Mouse (Mus musculus) layer of hippocampus, postnatal 36 days (tissue): ENCODE measurements around the gene Uvrag. TPM values are rescaled to one million over a fixed set of nuclear protein-coding genes. Genes with fewer than 3 reads are reported as not detected.

Experiments used
- DNase-seq, 2 experiments: peaks; one replicate each; pipeline ENCODE4 v3.0.0; 2022
- total RNA-seq, 2 experiments: library from RNA; stranded (reverse); gene quantifications; 2 replicates each; pipeline ENCODE4 v1.2.3; 2021

The Uvrag gene
- total RNA-seq, result 10 to 100 TPM; 49.0 to 50.7 TPM

DNA sequence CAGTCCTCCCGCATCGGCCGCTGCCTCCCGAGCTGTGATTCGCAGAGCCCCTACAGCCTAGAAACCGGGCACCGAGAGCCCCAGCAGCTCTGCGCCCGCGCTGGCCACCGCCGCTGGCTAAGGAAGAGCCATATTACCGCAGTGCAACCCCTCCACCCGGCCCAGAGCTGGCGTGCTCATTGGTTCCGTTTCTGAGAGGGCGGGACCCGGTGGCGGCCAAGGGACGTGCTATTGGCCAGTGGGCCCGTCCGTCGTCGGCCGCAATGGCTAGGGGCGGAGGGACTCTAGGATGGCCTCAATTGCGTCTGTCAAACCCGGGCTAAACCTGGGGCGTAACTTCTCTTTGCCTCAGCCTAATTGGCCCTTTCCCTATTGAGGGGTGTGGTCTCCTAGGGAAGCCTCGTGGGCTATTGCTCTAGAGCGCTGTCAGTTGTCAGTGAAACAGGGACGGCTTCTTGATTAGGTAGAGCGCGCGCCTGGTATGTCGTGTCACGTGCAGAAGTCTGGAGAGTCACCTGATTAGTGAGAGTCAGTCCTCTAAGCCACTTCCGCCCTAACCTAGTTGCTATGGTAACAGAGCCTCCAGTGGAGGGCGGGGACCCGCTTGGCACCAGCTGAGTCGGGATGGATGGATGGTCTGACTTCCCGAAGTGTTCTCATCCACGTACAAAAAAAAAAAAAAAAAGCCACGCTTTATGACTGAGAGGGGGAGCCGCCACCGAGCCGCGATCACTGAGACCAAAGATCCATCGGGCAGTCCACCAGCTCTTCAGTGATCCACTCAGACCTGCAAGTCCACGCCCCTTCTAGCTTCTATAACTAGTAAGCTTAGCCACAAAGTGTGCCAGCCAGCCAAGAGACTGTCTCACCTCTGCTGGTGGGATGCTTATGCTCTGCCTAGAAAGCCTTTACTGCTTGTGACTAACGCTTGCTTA is at the start of gene Uvrag:
Gene Uvrag (minus strand): TSS at position 158 of the 935 bp plus-strand sequence.
- peak; percentile 100 for DNase-seq

DNA sequence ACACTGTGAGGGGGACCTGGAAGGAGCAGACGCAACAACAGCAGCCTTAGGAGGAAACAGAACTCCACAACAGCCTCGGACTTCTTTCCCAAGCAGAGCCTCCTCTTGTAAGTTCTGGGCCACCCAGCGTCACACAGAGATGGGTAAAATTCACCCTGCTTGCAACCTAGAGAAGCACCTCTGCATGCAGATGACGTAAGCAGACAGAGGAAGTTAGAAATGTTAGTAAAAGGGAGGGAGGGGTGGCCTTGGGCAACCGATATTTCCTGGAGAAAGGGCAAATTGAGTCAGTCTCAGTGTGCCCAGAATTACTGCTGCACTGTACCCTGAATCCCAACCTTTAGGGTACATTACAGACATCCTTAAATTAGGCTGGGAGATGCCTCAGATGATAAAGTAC is 48.9 kb upstream of the Uvrag start:
- no peak for DNase-seq

DNA sequence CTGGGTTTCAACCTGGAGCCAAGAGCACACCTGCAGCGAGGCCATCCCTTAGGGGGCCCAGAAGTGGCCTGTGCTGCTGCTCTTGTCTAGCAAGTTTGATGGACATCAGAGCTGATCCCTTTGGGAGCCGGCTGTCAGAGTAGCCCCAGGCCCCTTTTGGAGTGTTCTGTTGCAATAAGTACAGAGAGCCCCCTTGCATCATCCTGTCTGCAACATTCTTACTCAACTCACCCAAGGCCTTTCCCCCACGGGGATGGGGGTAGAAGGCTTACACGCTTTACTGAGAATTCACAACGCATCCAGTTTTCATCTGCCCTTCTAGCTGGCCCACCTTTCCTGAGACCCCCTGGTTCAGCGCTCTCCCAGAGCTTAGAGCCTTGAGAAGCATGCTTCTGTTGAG is 47.7 kb upstream of the Uvrag start:
- no peak for DNase-seq

DNA sequence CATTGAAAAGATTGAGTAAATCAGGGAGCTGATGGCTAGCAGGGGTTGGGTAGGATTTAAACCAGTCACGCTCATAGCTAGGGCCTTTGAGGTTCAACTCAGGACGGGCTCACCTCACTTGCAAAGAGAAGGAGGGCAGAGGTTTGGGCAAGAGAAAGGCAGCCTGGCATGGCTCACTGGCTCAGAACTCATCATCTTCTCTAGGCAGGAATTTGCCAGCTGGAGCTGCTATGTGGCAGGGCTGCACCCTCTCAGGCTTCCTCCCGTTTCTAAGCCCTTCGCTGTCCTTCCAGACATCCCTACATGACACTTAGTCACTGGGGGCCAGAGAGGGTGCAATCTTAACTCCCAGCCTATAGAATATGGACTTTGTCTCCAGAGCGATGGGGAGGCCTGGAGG is 46.5 kb upstream of the Uvrag start:
- no peak for DNase-seq

DNA sequence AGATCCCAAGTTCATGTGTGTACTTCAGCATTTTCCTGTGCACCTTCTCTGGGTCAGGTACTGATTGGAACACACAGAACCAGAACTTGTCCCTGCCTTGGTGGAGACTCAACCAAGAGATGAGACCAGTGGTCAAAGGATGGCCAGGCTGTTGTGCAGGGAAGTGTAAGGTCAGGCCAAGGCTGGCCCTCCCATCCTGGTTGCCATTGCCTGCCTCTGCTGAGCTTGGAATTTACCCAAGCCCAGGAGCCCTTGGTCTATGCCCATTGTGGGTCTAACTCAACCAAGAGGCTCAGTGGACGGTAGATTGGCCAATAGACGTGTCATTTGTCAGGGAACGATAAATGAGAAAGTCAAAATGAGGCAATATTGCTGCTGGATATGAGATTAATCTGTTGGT is 44.5 kb upstream of the Uvrag start:
- DNase-seq, result no peak

DNA sequence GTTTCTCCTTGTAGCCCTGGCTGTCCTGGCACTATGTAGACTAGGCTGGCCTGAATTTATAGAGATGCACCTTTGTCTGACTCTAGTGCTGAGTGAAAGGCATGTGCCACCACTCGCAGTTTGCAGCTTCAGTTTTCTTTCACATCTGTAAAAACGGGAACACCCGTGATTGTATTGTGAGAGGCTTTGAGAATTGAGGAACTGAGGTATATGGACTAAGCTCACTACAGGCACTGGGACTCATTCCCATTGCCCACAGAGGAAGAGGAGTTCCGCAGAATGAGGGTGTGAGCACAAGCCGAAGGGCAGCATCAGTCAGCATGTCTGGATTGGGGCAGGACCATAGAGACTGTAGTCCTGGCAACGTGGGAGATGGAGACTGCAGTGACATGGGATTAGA is 42.8 kb upstream of the Uvrag start:
- DNase-seq, result no peak

DNA sequence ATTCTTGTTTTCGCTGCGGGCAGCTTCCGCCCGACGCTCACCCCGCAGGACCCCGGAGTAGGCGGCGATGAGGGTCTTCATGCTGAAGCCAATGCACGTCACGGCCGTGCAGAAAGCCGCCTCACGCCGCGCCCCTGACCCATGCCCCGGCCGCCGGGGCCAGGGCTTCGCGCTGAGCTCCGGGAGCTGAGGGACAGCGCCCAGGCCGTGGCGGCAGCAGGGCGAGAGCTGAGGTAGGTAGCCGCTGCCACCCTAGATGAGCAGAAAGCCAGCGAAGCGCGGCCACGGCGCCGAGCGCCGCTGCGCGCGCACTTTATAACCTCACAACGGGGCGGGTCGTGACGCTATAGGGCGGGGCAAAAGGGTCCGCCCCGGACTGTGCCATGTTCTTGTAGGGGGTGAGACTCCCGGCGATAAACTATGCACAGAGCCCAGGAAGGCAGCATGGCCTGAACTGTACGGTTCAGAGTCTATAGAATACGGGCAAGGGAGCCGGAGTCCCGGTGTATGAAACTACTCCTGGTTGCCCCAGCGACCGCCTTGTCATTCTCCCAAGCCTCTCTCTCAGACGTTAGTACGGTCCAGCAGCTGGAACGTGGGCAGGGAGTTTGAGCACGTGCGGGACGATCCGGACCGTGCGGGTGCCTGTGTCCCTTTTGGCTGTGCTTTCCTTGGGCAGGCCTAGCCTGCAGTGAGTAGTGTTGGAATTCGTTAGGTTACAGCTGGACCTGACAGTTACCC is 41.7 kb upstream of the Uvrag start, which contains the start of gene Dgat2:
Gene Dgat2 (minus strand): TSS at position 288 of the 741 bp plus-strand sequence.
- DNase-seq, result peak; percentile 90 to 92

DNA sequence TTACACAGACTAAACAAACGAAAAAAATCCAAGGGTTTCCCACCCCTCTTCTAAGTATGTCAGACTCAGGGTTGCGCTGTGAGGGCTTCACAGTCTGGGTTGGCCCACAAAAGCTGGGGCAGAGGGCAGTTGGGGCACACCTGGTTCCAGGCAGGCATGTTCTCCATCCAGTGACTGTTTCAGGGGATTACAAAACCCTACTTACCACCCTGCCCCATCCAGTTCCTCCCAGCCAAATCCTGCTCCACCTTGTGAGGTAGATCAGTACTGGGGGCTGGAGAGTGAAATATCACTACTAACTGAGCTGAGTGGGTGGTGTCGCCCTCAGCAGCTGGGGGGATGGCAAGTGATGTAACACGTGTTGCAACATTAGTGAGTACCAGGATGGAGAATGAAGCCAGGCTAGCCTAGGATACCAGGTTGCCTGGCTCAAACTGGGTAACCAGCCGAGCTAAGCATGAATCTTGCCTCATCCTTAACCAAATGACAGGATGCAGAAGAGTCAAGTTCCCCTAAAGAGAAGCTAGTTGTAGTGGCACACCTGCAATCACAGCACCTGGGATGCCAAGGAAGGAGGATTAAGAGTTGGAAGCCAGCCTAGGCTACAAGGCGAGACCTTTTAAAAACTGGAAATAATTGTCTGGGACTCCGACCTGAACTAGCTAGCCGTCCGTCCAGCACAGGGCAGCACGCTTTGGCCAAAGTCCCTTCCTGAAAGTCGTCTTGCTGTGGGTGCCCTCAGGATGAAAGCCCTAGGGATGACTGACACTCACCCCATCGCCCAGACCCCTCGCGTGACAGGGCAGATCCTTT is 40.9 kb upstream of the Uvrag start:
- DNase-seq, result peak; percentile 42 to 45

DNA sequence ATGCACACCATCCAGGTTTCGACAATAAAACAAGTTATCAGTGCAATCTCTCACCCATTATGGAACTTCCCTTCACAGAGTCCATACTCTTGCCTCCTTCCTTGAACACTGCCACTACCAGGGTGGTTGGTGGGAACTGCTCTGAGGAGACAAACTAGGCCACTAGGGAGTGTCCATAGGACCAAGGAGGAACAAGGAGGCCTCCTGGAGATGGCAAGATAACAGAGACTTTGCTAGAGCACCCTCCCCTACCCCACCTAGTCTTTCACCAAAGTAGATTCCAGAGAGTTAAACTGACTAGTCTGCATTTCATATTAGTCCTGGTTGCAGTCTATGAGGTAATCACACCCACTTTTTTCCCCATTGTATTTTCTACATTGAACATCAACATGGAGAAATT is 39.2 kb upstream of the Uvrag start:
- no peak for DNase-seq

DNA sequence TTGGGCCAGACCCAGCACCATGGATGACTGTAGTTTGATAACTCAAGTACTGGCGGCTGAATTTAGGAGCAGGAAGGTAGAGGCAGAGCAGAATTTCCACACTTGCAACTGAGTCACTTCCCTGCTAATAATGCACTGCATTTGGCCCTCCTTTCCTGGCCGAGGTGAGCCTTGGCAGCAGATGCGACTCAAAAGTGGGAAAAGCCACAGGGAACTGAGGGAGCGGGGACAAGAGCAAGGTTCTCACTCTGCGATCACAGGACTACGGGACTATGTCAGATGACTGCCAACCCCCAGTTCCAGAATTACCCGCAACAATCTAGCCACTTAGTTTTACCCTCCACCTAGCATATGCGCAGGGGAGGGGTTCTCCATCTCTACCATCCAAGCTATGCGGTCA is 38.3 kb upstream of the Uvrag start:
- DNase-seq, result no peak

DNA sequence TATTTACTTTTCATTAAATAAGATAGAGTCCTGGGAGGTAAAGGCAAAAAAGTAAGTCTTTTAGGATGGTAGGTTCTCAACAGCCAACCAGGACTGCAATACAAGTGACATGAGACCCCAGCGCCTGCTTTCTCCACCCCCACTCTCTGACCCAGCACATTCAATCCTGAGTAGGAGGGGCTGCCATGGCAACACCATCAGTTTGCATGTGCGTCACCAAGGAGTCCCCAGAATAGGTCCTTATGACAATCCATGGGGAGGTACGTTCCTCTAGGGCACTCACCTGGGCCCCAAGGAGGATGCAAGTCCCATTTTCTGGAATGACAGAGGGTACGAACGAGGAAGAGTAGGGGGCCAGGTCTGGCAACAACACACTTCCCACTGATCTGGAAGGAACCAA is 36.4 kb upstream of the Uvrag start:
- DNase-seq, result no peak

DNA sequence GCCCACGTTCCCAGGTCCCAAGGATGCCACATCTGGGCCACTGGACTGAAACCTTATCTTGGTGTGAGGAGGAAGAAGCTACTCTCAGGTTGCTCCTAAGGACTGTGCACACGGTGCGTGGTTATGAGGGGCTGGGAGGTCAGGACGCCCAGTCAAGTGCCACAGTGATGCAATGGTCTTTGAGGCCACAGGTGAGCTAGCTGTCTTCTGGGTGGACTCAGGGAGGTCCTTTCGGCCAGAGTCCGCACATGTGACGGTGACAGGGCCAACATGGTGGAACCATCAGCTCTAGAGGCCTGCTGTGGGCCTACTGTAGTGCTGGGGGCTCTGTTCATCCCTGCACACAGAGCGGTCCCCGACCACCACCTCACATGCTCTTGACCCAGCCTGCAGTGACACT is 34.7 kb upstream of the Uvrag start:
- no peak for DNase-seq

DNA sequence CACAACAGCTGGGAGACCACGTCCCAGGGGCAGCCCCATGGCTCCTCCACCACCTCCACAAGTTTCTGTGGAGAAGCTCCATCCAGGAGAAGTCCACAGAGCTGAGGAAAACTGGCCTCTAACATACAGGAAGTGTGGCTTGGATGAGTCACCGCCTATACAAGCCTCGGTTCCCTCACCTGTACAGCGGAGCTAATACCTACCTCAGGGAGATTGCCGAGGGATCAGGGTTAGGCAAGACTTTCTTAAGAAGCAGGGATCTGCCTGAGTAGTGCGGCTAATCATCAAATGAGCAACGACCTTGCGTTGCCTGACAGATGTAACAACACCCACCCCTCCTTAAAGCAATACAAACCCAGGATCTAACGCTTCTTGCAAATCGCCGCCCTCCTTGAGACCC is 34.2 kb upstream of the Uvrag start:
- DNase-seq, result no peak

DNA sequence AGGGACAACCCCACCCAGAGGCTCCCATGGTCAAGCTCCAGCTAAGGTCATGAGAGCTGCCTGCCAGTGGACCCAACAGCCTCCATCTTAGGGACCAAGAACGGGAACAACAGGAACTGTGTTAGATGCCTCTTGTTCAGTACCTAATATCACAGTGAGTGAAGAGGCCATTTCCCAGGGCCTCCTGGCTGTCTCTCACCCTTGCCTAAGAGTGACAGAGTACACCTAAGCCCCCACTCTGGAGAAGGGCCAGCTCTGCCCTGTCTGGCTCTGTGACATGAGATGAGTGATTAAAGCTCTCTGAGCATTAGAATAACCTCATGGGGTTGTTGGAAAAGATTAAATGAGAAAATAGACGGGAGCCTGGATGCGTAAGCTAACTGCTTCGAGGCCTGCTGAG is 33.1 kb upstream of the Uvrag start:
- no peak for DNase-seq

DNA sequence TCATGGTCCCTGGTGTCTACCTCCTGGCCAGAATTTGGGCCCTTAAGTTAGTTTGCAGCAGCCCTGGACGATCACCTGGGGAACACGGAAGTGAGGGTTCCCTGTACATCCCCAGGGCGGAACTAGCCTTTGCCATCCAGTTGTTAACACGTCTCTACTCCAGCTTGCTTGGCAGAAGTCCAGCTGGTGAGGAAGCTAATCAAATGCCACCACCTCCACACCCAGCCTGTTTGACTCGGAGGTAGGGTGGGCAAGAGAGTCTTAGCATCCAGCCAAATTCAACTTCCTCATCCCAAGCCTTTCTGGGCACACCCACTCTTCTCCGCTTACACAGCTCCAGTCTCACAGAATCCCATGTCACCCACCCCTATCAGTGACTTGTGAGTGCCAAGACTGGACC is 32.0 kb upstream of the Uvrag start:
- DNase-seq, result no peak

DNA sequence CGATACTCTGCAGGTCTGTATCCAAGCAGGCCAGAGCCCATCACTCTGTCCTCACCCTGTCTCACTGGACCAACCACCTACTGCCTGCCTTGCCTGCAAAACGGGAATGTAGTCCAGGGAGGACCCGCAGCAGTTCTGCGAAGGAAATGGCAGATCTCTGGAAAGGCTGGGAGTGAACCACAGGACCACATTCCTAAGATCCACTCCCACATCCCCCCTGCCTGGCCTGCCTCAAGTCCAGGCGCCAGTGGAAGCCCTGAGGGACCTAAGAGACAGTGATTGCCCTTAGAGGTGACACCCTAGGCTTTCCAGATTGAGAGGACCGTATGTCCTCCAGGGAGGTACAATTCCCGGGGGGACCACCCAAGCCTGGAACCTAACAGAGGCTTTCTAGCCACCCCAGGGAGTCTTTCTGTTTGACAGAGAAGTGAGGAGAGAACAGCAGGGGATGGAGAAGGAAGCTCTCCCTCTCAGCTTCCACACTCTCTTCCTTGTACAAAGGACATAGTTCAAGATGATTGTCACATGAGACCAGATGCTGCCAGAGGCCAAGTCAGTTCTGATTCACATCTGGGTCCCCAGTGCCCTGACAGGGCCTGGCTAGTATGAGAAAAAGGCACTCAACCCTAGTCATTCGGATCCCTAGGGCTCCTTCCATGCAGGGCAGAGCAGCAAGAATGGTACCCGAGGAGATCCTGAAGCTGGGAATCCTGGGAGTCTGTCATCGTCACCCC is 31.0 kb upstream of the Uvrag start:
- DNase-seq, result no peak

DNA sequence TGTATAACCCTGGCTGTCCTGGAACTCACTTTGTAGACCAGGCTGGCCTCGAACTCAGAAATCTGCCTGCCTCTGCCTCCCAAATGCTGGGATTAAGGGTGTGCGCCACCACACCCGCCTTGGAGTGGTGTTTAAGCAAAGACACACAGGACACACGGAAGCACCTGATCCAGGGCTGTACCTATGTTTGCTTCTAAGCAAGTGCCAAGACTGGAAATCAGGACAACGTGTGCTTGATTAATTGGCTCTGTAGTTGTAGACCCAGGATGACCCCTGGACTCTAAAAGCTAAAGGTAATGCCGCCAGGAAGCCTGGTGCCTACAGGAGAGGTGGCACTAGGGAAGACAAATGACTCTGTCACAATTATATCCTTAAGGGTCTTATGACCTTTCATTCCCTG is 29.6 kb upstream of the Uvrag start:
- DNase-seq, result no peak

DNA sequence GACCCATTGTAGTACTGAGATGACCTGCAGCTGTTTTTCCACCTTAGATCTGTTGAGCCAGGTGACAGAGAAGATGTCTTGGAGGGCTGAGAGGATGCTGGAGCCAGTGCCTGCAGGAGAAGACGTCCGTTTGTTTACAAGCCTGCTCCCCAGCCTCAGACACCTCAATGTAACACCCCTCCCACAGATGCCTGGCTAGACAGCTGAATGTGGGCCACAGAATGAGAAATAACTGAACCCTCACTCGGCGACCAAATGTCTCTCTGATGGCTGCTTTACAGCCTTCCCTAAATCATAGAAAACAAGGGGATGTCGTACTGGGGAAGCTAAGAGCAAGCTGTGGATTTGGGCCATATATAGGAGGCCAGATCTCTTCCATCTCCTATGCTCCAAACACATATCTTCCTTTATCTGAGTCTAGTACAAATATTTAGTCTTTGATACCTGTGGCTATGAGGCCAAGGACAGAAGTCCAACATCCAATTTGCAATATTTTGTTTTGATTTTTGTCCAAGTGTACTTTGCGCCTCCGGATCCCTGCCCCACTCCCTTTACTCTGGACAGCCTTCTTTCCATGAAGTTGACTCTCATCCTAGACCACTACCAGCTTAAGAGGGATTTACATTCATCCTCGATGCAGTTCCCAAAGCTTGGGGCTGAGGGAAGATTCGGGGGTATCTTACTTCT is 28.9 kb upstream of the Uvrag start:
- no peak for DNase-seq

DNA sequence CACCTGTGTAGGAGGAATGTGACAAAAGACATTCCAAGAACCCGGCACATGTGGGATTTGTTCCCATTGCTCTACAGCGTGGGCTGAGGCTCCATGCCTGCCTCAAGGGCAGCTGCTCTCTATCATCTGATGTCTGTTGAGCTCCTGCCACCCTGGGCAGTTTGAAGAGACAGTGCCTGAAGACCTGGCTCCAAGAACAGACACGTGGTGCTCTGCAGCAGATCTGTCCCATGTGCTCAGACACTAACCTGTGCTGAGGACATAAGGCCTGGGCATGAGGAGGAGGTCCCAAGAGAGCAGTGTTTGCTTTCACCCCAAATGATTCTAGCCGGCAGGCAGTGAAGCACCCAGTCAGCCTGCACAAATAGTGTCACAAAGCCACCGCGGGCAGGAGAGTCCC is 27.8 kb upstream of the Uvrag start:
- DNase-seq, result no peak

DNA sequence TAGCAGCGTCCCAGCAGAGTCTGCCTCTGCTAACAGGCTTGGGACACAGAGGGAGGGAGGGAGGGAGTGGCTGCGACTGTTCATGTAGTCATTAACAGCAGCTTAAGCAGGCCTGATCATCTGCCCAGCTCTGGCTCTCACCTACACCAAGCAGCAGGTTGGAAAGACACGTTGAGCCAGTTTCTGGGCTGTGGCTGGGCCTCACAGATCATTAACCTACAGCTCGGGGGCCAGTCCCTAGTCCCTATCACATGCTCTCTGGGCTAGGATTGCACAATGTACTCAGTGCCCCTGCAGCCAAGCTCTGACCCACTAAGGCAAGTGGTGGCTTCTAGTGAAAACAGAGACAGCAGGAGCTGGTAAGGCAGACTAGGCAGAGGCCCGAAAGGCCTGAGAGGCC is 27.0 kb upstream of the Uvrag start:
- DNase-seq, result no peak

DNA sequence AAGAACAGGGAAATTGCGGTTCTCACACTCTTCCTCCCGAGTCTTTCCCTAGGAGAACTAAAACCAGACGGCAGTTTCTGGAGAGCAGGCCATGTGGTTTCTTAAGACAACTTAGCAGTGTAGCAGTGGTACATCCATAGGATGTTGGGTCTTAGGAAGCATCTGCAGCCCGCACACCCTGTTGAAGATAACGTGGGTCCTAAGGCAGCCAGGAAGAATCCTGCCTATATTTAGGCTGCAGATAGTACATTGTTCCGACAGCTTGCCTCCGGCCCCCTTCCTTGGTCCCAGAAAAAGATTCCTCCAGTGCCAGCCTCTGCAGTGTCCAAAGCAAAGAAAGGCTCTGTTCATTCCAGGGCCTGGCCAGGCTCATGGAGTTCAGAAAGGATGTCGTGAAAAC is 25.2 kb upstream of the Uvrag start:
- DNase-seq, result no peak
